Mouse (Mus musculus) spleen, adult 12 weeks (tissue): ENCODE results near the gene Mtmr2.
"Not testable (repeated sequence)": the region's sequence is repeated elsewhere in the genome, so short reads cannot be mapped to it uniquely, and the experiment has no call there.

Experiments
- DNase-seq: peaks from one replicate; pipeline ENCODE4 v3.0.0; 2022; ENCODE audit warnings: low spot score

Mtmr2 gene

DNA sequence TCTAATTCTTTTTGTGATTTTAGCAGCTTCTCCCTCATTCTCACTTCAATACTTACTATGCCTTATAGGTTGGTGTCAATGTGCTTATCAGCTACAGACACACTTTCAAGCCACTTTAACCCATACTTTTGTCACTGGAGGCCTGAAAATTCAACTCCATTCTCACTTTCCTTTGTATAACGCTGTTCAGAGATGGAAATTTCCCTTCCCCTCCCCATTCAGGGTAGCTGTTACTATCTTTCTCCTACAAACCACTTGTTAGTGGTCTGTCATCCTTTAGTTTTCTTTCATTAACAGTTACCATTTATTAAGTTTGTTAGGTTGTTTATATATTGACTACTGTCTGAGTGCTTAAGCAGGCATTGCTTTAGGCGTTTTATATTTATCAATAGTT lies at the start of gene Mtmr2:
Mtmr2 (plus strand) TSS at position 7 of the 394 bp plus-strand sequence.
- no peak for DNase-seq

- no peak for DNase-seq
These were observed 49.0 kb upstream of the Mtmr2 start for GRCm38 (mm10) chr9:13699061-13699780.

DNA sequence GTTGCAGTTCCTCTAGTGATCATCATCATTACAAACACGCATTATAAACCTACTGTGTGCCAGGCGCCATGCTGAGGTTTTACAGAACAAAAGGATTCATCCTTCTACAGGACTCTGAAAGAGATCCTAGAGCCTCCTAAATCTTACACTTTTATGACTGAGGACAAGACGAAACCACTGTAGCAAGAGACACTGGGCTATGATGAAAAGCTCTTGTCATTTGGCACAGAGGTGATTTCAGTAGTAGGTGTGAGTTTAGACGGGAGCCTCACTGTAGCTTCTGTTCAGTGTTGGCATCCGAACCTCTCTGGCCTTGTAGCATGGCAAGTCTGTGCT lies 48.5 kb upstream of the Mtmr2 start:
- DNase-seq = no peak

GRCm38 (mm10) chr9:13701773-13702172 lies 46.4 kb upstream of the Mtmr2 start:
- DNase-seq = no peak

DNA sequence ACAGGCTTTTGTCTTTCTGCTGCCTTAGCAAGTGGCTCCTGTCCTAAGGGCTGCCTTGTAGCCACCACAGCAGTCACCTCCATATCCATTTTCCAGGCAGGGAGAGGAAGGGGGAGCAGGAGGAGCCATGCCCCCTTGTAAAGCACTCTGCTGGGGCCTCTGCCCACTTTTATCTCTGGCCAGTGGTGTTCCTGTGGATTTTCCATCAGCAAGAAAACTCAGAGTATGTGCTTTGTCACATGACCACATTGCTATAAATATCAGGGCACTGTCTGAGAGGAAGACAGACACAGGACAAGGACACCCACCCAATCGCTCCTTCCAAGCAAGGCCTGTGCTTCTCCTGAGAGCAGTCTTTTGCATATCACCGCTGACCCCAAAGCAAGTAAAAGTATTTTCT lies 45.1 kb upstream of the Mtmr2 start:
- no peak for DNase-seq

GRCm38 (mm10) chr9:13704917-13705316 lies 43.3 kb upstream of the Mtmr2 start:
- DNase-seq = no peak

- no peak for DNase-seq
These were observed 41.1 kb upstream of the Mtmr2 start for GRCm38 (mm10) chr9:13707066-13707555.

DNA sequence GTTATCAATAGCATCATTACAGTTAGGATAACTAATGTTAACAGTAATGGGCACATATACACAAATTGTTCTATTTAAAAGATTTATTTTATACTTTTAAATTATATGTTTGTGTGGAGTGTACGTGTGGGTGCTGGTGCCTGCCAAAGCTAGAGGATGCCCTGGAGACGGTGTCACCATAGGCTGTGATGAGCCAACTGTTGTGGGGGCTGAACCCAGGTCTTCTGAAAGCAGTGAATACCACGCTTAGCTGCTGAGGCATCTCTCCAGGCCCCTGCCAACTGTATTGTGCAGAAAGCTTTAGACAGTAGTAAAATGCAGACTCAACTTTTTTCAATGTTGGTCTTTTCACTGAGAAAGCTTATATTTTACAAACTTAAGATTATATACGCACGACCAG lies 38.8 kb upstream of the Mtmr2 start:
- no peak for DNase-seq

GRCm38 (mm10) chr9:13715891-13716290 lies 32.3 kb upstream of the Mtmr2 start:
- DNase-seq = not testable (repeated sequence)

- DNase-seq = peak; percentile 36
These were observed 31.7 kb upstream of the Mtmr2 start for GRCm38 (mm10) chr9:13716316-13717099.

DNA sequence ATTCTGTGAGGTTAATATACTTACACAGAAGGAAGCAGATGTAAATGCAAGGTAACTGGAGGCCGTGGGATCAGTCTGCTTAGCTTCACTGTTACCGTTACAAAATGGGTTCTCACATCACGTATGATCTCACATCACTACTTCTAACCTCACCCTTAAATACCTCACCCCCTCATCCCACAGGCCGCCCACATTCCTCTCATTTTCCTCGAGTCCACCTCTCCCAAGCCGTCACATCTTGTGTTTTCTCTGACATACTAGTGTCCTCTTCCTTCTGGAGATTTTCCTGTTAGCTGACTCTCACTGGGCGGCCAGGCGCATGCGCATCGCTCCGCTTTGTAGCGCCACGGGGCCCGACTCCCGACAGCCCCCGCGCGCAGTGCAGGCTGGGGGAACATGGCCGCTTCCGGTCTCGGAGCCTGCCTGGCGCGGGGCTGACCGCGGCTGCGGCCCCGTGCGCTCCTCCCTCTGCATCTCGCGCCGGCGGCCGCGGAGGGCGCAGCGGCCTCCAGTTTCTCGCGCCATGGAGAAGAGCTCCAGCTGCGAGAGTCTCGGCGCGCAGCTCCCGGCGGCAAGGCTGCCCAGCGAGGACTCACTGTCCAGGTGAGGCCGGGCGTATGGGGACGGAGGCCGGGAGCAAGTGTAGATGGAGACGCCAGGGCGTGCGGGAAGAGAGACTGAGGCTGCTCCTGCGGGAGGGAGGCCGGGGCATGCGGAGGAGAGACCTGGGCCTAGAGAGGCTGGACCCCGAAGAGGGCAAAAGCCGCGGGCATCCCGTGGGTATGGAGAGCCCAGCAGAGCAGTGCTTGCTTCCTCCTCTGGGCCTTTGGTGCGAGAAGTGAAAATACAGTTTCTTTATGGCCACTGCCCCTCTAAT lies 826 bp downstream of the Mtmr2 start:
- DNase-seq = peak; percentile 90

DNA sequence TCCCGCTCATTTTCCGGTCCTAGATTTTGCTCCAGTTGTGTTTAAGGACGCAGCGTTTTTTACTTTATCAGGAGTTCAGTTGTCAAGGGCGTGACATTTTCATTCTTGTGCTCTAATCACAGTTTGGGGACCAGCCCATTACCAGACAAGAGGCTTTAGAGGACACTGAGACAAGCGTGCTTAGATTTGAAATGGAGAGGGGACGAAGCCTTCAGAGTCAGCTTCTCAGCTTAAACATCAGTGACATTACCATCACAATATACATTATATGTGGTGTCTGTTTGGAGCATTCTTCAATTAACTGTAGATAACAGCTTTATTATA lies 1.4 kb downstream of the Mtmr2 start:
- no peak for DNase-seq

DNA sequence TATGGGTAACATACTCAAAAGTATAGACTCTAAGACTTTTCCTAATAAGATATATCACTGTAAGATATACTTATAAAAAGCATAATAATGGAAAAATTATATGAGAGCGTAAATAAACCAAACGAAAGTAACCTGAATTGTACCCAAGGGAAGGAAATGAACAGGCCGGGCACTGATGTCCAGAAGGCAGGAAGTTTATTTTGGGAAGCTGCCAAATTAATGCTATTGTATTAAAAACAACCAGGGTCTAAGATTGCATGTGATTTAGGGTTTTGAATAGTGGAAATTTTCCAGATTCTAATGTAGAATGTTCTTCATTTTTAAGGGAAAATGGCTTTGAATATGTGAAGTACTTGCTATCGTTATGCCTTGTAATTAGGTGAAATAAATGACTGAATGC lies 4.3 kb downstream of the Mtmr2 start:
- no peak for DNase-seq

- no peak for DNase-seq
These were observed 12.2 kb downstream of the Mtmr2 start for GRCm38 (mm10) chr9:13760430-13760829.

- DNase-seq = no peak
These were observed 17.4 kb downstream of the Mtmr2 start for GRCm38 (mm10) chr9:13765624-13766023.

DNA sequence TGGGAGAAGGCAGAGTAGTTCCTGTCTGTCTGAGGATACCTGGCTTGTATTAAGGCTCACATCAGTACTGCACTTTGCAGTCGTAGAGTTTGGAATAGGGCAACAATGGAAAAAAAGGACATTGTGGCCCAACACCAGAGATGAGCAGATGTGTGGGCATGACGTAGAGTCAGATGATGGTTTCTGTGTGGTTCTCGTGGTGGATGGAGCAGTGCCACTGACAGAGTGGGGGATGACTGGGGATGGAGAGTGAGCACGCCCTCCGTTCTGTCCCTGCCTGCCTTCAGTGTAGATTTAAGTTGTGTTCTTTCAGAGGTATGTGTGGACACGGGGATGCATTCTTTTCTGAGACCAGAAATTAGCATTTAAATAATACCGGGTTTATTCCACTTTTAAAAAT lies 18.4 kb downstream of the Mtmr2 start:
- no peak for DNase-seq

- no peak for DNase-seq
These were observed 26.5 kb downstream of the Mtmr2 start for GRCm38 (mm10) chr9:13774732-13775131.

- DNase-seq = no peak
These were observed 33.8 kb downstream of the Mtmr2 start for GRCm38 (mm10) chr9:13781985-13782384.

- not testable (repeated sequence) for DNase-seq
These were observed 42.7 kb downstream of the Mtmr2 start for GRCm38 (mm10) chr9:13790864-13791263.

- DNase-seq = no peak
These were observed 46.1 kb downstream of the Mtmr2 start for GRCm38 (mm10) chr9:13794302-13794701.

DNA sequence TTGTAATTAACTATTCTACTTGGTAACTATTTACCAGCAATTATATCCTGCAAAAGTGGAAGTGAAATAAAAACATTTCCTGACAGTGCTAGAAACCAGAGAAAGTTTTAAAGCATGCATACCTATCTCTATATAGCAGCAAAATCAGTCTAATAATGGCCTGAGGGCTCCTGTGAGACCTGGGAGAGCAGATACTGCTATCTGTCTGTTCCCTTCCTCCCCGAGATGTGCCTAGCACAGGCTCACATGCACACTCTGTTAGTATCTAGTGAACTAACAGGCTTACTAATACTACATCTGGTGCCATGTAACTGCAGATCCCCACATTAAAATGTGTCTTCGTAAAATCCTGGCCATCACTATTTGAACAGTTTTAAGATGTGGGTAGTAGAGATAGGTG lies 46.5 kb downstream of the Mtmr2 start:
- no peak for DNase-seq

- no peak for DNase-seq
These were observed 56.3 kb downstream of the Mtmr2 start for GRCm38 (mm10) chr9:13804480-13804879.

GRCm38 (mm10) chr9:13806854-13807253 lies 58.6 kb downstream of the Mtmr2 start:
- DNase-seq = no peak
